Mouse (Mus musculus) adrenal gland, postnatal 10 days (tissue): Measurements from ENCODE around the gene Atf7. TPM values are rescaled to one million over a fixed set of nuclear protein-coding genes. Genes with fewer than 3 reads are reported as not detected.

ENCODE experiments used
- DNase-seq: peaks from one replicate; pipeline ENCODE4 v3.0.0; 2021; ENCODE audit warnings: mixed read lengths
- microRNA-seq: library from miRNA; unstranded; fragments of <30 nt; microRNA quantifications from one replicate; pipeline ENCODE4 v1.2.0, GENCODE M21; 2021
- total RNA-seq, 2 experiments: library from RNA; stranded (reverse); gene quantifications; 2 replicates each; pipeline ENCODE4 v1.2.3; 2021

Gene Atf7
- total RNA-seq, 2 experiments from 2014 or later: 68.5 to 80.8 TPM

DNA sequence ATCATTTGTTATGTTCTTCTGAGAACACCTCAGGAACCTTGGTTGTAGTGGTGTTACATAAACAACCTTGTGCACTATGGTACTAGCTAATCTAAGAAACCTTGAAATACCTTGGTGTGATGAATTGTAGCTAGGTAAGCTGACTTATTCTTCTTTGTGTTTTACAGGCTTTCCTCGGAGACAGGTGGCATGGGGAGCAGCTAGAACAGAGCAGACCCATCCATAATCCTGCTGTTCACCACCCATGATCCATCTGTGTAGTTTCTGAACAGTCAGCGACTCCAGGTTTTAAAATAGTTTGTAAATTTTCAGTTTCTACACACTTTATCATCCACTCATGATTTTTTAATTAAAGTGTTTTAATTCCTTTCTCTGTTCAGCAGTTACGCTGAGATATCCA lies 126.9 kb downstream of the Atf7 start:
- no peak for DNase-seq

- no peak for DNase-seq
These were observed 137.6 kb downstream of the Atf7 start for GRCm38 (mm10) chr15:102487664-102488063.

GRCm38 (mm10) chr15:102485853-102486252 lies 139.4 kb downstream of the Atf7 start:
- DNase-seq: no peak

DNA sequence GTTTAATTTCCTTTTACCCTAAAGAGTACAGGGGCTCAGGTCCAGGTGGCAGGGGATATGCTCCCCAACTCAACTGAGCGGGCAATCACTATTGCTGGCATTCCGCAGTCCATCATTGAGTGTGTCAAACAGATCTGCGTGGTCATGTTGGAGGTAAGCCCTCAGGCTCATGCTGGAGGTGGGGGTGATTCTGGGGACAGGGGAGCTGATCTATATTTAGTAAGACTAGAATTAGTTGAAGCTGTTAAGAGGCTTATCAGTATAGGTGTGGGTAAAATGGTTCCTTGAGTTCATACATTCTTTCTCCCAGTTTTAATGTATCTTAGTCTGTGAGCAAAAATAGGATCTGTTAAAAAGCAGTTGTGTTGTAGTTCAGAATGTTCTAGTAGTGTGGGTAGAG lies 142.1 kb downstream of the Atf7 start:
- DNase-seq: no peak

Small RNA genes lying within 50 kb of the gene (microRNA-seq; reads per million reads assigned to microRNA genes)
- not detected for gene Mir688

Other genes with a start within 250 kb of the Atf7 start
- 10 to 100 TPM; 67.8 to 83.4 TPM for gene Sp1, start 219.3 kb downstream of the Atf7 start, total RNA-seq
- gene Amhr2, start 180.1 kb downstream of the Atf7 start, total RNA-seq: 1 to 10 TPM; 1.7 to 2.1 TPM
- 10 to 100 TPM; 46.9 to 53.1 TPM for gene Prr13, start 166.4 kb downstream of the Atf7 start, total RNA-seq
- 100 to 1,000 TPM; 703 to 724 TPM for gene Pcbp2, start 154.9 kb downstream of the Atf7 start, total RNA-seq
- gene Gm10337, start 121.7 kb downstream of the Atf7 start, total RNA-seq: 1 to 10 TPM; 3.7 to 4.1 TPM
- 10 to 100 TPM in 1 of 2 experiments, 1 to 10 TPM in 1; 7.7 to 11.2 TPM for gene Map3k12, start 108.4 kb downstream of the Atf7 start, total RNA-seq
- 10 to 100 TPM; 36.0 to 43.1 TPM for gene Tarbp2, start 107.3 kb downstream of the Atf7 start, total RNA-seq
- 1 to 10 TPM; 2.5 to 5.9 TPM for gene Npff, start 100.5 kb downstream of the Atf7 start, total RNA-seq
- gene Gm28047, start 397 bp downstream of the Atf7 start, total RNA-seq: 1 to 10 TPM in 1 of 2 experiments, not detected in 1; 1.5 TPM
- gene Atp5g2, start 46.9 kb upstream of the Atf7 start, total RNA-seq: 10 to 100 TPM; 41.9 to 42.3 TPM
- gene Calcoco1, start 96.7 kb upstream of the Atf7 start, total RNA-seq: 10 to 100 TPM; 78.0 to 90.5 TPM